Mouse (Mus musculus): ENCODE results near the gene Gm17428. TPM values are rescaled to one million over a fixed set of nuclear protein-coding genes. Genes with fewer than 3 reads are reported as not detected.
"Not testable (repeated sequence)": the region's sequence is repeated elsewhere in the genome, so short reads cannot be mapped to it uniquely, and the experiment has no call there.

Gene Gm17428
- polyA plus RNA-seq, 1 experiment from 2014 or later, result not detected

GRCm38 (mm10) chr14:54940176-54940530 lies 36.6 kb upstream of the Gm17428 start:
- no peak overlapping the region for H3K4me3 ChIP-seq (replicated peaks)
- no peaks in the 10 kb centered on the region for H3K27me3 ChIP-seq (replicated peaks)
- H3K4me1 ChIP-seq, result peaks cover 10% of the 10 kb centered on the region
- no peaks in the 10 kb centered on the region for H3K9me3 ChIP-seq (replicated peaks)
- H3K27ac ChIP-seq (replicated peaks), result no peak overlapping the region
- no peaks in the 10 kb centered on the region for H3K36me3 ChIP-seq
- no peak for ATAC-seq (ENCODE audit: low FRiP score)
- H3K4me2 ChIP-seq, result no peak overlapping the region
- no peak overlapping the region for H3K9ac ChIP-seq (replicated peaks)
- 84% methylated on average over 3 of the region's 3 CpGs for WGBS

- ATAC-seq (ENCODE audit: low FRiP score), result no peak
- H3K4me1 ChIP-seq, result peaks cover 6% of the 10 kb centered on the region
- H3K4me2 ChIP-seq, result no peak overlapping the region
- H3K36me3 ChIP-seq, result no peaks in the 10 kb centered on the region
- H3K27ac ChIP-seq (replicated peaks), result no peak overlapping the region
- H3K27me3 ChIP-seq (replicated peaks), result no peaks in the 10 kb centered on the region
- no peak overlapping the region for H3K9ac ChIP-seq (replicated peaks)
- no peaks in the 10 kb centered on the region for H3K9me3 ChIP-seq (replicated peaks)
- 65% methylated on average over 13 of the region's 13 CpGs for WGBS
- H3K4me3 ChIP-seq (replicated peaks), result no peak overlapping the region
Measured at GRCm38 (mm10) chr14:54941024-54941978, 35.4 kb upstream of the Gm17428 start.

GRCm38 (mm10) chr14:54942479-54942878 lies 34.3 kb upstream of the Gm17428 start:
- Histone ChIP-seq H3K9ac (replicated peaks) (no peak overlapping the region), H3K9me3 (replicated peaks) (no peaks in the 10 kb centered on the region), H3K27ac (replicated peaks) (no peak overlapping the region), H3K4me3 (replicated peaks) (no peak overlapping the region), H3K36me3 (no peaks in the 10 kb centered on the region), H3K4me2 (no peak overlapping the region), H3K27me3 (replicated peaks) (no peaks in the 10 kb centered on the region), H3K4me1 (no peaks in the 10 kb centered on the region)
- ATAC-seq (ENCODE audit: low FRiP score), result no peak
- WGBS, result 91% methylated on average over 8 of the region's 8 CpGs

DNA sequence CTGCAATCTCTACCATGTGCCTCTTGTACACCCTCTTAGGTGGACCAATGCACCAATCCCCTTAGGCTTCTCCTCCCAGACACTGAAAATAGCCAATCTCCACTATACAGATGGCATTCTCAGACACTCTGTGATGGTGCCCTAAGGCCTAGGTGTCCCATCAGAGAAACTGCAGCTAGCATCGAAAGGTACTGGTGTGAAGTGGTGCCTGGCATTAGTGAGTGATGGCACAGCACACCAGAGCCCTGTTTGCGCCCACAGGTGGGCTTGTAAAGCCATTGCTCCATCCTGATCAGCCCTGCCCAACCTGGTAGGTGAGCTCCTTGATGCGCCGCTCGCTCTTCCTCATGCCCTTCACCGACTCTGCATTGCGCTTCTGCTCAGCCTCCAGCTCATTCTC lies 32.8 kb upstream of the Gm17428 start:
- no peaks in the 10 kb centered on the region for H3K27me3 ChIP-seq (replicated peaks)
- no peaks in the 10 kb centered on the region for H3K36me3 ChIP-seq
- H3K4me1 ChIP-seq, result no peaks in the 10 kb centered on the region
- no peaks in the 10 kb centered on the region for H3K9me3 ChIP-seq (replicated peaks)
- 96% methylated on average over 7 of the region's 7 CpGs for WGBS
- ATAC-seq (ENCODE audit: low FRiP score), result no peak
- no peak overlapping the region for H3K4me3 ChIP-seq (replicated peaks)
- no peak overlapping the region for H3K4me2 ChIP-seq
- no peak overlapping the region for H3K27ac ChIP-seq (replicated peaks)
- no peak overlapping the region for H3K9ac ChIP-seq (replicated peaks)

DNA sequence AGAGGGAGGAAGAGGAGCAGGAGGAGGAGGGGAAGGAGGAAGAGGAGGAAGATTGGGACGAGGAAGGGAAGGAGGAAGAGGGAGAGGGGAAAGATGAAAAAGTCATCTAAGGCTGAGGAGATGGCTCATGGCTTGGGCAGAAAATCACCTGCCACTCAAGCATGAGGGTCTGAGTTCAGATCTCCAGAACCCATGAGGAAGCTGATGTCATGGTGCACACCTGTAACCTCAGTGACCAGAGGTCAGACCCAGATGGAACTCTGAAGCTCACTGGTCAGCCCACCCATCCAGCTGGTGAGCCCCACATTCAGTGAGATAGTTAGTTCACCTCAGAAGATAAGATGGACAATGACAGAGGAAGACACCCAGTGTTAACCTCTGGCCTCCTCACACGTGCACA lies 31.8 kb upstream of the Gm17428 start:
- Histone ChIP-seq H3K9me3 (replicated peaks) (no peaks in the 10 kb centered on the region), H3K36me3 (no peaks in the 10 kb centered on the region), H3K9ac (replicated peaks) (no peak overlapping the region), H3K27ac (replicated peaks) (no peak overlapping the region), H3K4me1 (no peaks in the 10 kb centered on the region), H3K4me3 (replicated peaks) (no peak overlapping the region), H3K4me2 (no peak overlapping the region), H3K27me3 (replicated peaks) (no peaks in the 10 kb centered on the region)
- 80% methylated on average over 2 of the region's 2 CpGs for WGBS
- no peak for ATAC-seq (ENCODE audit: low FRiP score)

GRCm38 (mm10) chr14:54945975-54946704 lies 30.6 kb upstream of the Gm17428 start:
- Histone ChIP-seq H3K4me2 (no peak overlapping the region), H3K4me3 (replicated peaks) (no peak overlapping the region), H3K36me3 (no peaks in the 10 kb centered on the region), H3K9ac (replicated peaks) (no peak overlapping the region), H3K27me3 (replicated peaks) (no peaks in the 10 kb centered on the region), H3K9me3 (replicated peaks) (no peaks in the 10 kb centered on the region), H3K27ac (replicated peaks) (no peak overlapping the region), H3K4me1 (no peaks in the 10 kb centered on the region)
- ATAC-seq (ENCODE audit: low FRiP score), result no peak
- 83% methylated on average over 19 of the region's 19 CpGs for WGBS

DNA sequence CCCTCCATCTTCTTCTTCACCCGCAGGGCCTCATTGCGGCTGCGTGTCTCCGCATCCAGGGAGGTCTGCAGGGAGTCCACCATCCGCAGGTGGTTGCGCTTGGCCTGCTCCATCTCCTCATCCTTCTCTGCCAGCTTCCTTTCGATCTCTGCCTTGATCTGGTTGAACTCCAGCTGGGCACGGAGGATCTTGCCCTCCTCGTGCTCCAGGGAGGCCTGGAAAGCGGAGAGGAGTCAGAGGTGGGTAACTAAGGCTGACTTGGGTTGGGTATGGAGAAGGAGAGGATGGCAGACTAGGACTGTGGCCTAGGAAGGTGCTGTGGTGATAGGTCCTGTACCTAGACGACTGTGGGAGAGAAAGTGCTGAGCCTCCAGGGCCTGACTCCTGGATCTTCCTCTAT lies 29.7 kb upstream of the Gm17428 start:
- H3K4me1 ChIP-seq; H3K27me3 ChIP-seq (replicated peaks); H3K9ac ChIP-seq (replicated peaks); H3K27ac ChIP-seq (replicated peaks); H3K9me3 ChIP-seq (replicated peaks); ATAC-seq (ENCODE audit: low FRiP score); H3K4me3 ChIP-seq (replicated peaks); H3K4me2 ChIP-seq; H3K36me3 ChIP-seq: not testable (repeated sequence)
- WGBS, result 91% methylated on average over 11 of the region's 11 CpGs

- Histone ChIP-seq H3K4me1 (no peaks in the 10 kb centered on the region), H3K9ac (replicated peaks) (no peak overlapping the region)
- WGBS, result 91% methylated on average over 9 of the region's 9 CpGs
Measured at GRCm38 (mm10) chr14:54948781-54949180, 28.0 kb upstream of the Gm17428 start.

GRCm38 (mm10) chr14:54950493-54950892 lies 26.2 kb upstream of the Gm17428 start:
- ATAC-seq (ENCODE audit: low FRiP score), result no peak
- Histone ChIP-seq H3K4me1 (no peaks in the 10 kb centered on the region), H3K4me2 (no peak overlapping the region), H3K9ac (replicated peaks) (no peak overlapping the region), H3K9me3 (replicated peaks) (no peaks in the 10 kb centered on the region), H3K4me3 (replicated peaks) (no peak overlapping the region), H3K27me3 (replicated peaks) (no peaks in the 10 kb centered on the region), H3K27ac (replicated peaks) (no peak overlapping the region), H3K36me3 (no peaks in the 10 kb centered on the region)
- WGBS, result 64% methylated on average over 12 of the region's 12 CpGs

More at GRCm38 (mm10) chr14:54948781-54949180, 28.0 kb upstream of the Gm17428 start:
- Histone ChIP-seq H3K4me2 (no peak overlapping the region), H3K36me3 (no peaks in the 10 kb centered on the region), H3K27me3 (replicated peaks) (no peaks in the 10 kb centered on the region), H3K27ac (replicated peaks) (no peak overlapping the region), H3K9me3 (replicated peaks) (no peaks in the 10 kb centered on the region), H3K4me3 (replicated peaks) (no peak overlapping the region)
- ATAC-seq (ENCODE audit: low FRiP score), result no peak

- Histone ChIP-seq H3K4me1 (no peaks in the 10 kb centered on the region), H3K4me2 (no peak overlapping the region), H3K27ac (replicated peaks) (no peak overlapping the region), H3K9me3 (replicated peaks) (no peaks in the 10 kb centered on the region), H3K4me3 (replicated peaks) (no peak overlapping the region), H3K27me3 (replicated peaks) (no peaks in the 10 kb centered on the region), H3K36me3 (no peaks in the 10 kb centered on the region), H3K9ac (replicated peaks) (no peak overlapping the region)
- WGBS, result 94% methylated on average over 6 of the region's 6 CpGs
- no peak for ATAC-seq (ENCODE audit: low FRiP score)
Measured at GRCm38 (mm10) chr14:54951587-54951986, 25.1 kb upstream of the Gm17428 start.

- ATAC-seq (ENCODE audit: low FRiP score), result no peak
- Histone ChIP-seq H3K9me3 (replicated peaks) (no peaks in the 10 kb centered on the region), H3K4me1 (no peaks in the 10 kb centered on the region), H3K4me2 (no peak overlapping the region), H3K9ac (replicated peaks) (no peak overlapping the region), H3K36me3 (no peaks in the 10 kb centered on the region), H3K27me3 (replicated peaks) (no peaks in the 10 kb centered on the region), H3K27ac (replicated peaks) (no peak overlapping the region), H3K4me3 (replicated peaks) (no peak overlapping the region)
- 88% methylated on average over 8 of the region's 8 CpGs for WGBS
Measured at GRCm38 (mm10) chr14:54953664-54954206, 23.0 kb upstream of the Gm17428 start.

DNA sequence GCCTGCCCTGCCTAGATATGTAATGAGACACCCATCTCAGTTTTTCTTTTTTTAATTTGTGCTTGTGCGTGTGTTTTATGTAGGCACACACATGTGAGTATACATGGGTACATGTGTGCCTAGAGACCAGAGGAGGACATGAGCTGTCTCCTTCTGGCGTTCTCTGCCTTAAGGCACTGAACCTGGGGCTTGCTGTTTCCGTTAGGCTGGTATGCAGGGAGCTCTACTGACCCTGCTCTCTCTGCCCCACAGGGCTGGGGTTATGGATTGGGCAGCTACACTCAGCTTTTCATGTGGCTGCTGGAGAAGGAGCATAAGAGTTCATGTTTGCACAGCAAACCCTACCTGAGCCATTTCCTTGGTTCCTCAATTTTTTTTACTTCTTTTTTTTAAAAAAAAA lies 22.3 kb upstream of the Gm17428 start:
- H3K27ac ChIP-seq (replicated peaks), result no peak overlapping the region
- no peaks in the 10 kb centered on the region for H3K36me3 ChIP-seq
- no peak overlapping the region for H3K9ac ChIP-seq (replicated peaks)
- no peak overlapping the region for H3K4me3 ChIP-seq (replicated peaks)
- whole genome bisulfite sequencing, result 83% methylated on average over 3 of the region's 3 CpGs
- no peak overlapping the region for H3K4me2 ChIP-seq
- H3K9me3 ChIP-seq (replicated peaks), result no peaks in the 10 kb centered on the region
- no peaks in the 10 kb centered on the region for H3K27me3 ChIP-seq (replicated peaks)
- no peak for ATAC-seq (ENCODE audit: low FRiP score)
- no peaks in the 10 kb centered on the region for H3K4me1 ChIP-seq

Measured in neural tube, embryonic 15.5 days (tissue).